Mouse (Mus musculus) Muller cell, postnatal 12 days (primary cell): Measurements from ENCODE around the gene Tmem201.

Experiments
- DNase-seq: peaks from one replicate; pipeline ENCODE4 v3.0.0-alpha.2; 2015; ENCODE audit errors: inconsistent ontology term

Tmem201 gene

GRCm38 (mm10) chr4:149683875-149684274 lies 54.0 kb downstream of the Tmem201 start:
- DNase-seq, result no peak

- no peak for DNase-seq
These were observed 58.6 kb downstream of the Tmem201 start for GRCm38 (mm10) chr4:149679056-149679770.

GRCm38 (mm10) chr4:149678006-149678405 lies 59.8 kb downstream of the Tmem201 start:
- DNase-seq, result no peak

- peak; percentile 91 for DNase-seq
These were observed 62.2 kb downstream of the Tmem201 start for GRCm38 (mm10) chr4:149675378-149676261.

- no peak for DNase-seq
These were observed 62.9 kb downstream of the Tmem201 start for GRCm38 (mm10) chr4:149674814-149675377.

- no peak for DNase-seq
These were observed 65.1 kb downstream of the Tmem201 start for GRCm38 (mm10) chr4:149672747-149673146.

- no peak for DNase-seq
These were observed 66.7 kb downstream of the Tmem201 start for GRCm38 (mm10) chr4:149671175-149671574.

- DNase-seq, result no peak
These were observed 72.2 kb downstream of the Tmem201 start for GRCm38 (mm10) chr4:149665692-149666090.
